Mouse (Mus musculus): ENCODE results near the gene Foxn3.

Gene Foxn3

GRCm38 (mm10) chr12:99466426-99466825, 97.0 kb downstream of the Foxn3 start:
- no peak for DNase-seq (ENCODE audit: low spot score)

GRCm38 (mm10) chr12:99464291-99464690, 99.1 kb downstream of the Foxn3 start:
- no peak for DNase-seq (ENCODE audit: low spot score)

- DNase-seq (ENCODE audit: low spot score): no peak
Observed at GRCm38 (mm10) chr12:99462846-99463245, 100.5 kb downstream of the Foxn3 start.

- no peak for DNase-seq (ENCODE audit: low spot score)
Observed at GRCm38 (mm10) chr12:99462302-99462701, 101.1 kb downstream of the Foxn3 start.

- no peak for DNase-seq (ENCODE audit: low spot score)
Observed at GRCm38 (mm10) chr12:99457521-99458205, 105.7 kb downstream of the Foxn3 start.

GRCm38 (mm10) chr12:99455580-99455979, 107.8 kb downstream of the Foxn3 start:
- DNase-seq (ENCODE audit: low spot score): no peak

GRCm38 (mm10) chr12:99454394-99454793, 109.0 kb downstream of the Foxn3 start:
- DNase-seq (ENCODE audit: low spot score): no peak

GRCm38 (mm10) chr12:99453797-99454196, 109.6 kb downstream of the Foxn3 start:
- no peak for DNase-seq (ENCODE audit: low spot score)

- no peak for DNase-seq (ENCODE audit: low spot score)
Observed at GRCm38 (mm10) chr12:99450076-99450475, 113.3 kb downstream of the Foxn3 start.

- DNase-seq (ENCODE audit: low spot score): no peak
Observed at GRCm38 (mm10) chr12:99447791-99448190, 115.6 kb downstream of the Foxn3 start.

GRCm38 (mm10) chr12:99445018-99445674, 118.2 kb downstream of the Foxn3 start:
- no peak for DNase-seq (ENCODE audit: low spot score)

- no peak for DNase-seq (ENCODE audit: low spot score)
Observed at GRCm38 (mm10) chr12:99442819-99443218, 120.6 kb downstream of the Foxn3 start.

GRCm38 (mm10) chr12:99440953-99441352, 122.4 kb downstream of the Foxn3 start:
- no peak for DNase-seq (ENCODE audit: low spot score)

- no peak for DNase-seq (ENCODE audit: low spot score)
Observed at GRCm38 (mm10) chr12:99440022-99440421, 123.4 kb downstream of the Foxn3 start.

GRCm38 (mm10) chr12:99435189-99435588, 128.2 kb downstream of the Foxn3 start:
- no peak for DNase-seq (ENCODE audit: low spot score)

- DNase-seq (ENCODE audit: low spot score): no peak
Observed at GRCm38 (mm10) chr12:99433402-99433801, 130.0 kb downstream of the Foxn3 start.

- DNase-seq (ENCODE audit: low spot score): no peak
Observed at GRCm38 (mm10) chr12:99431541-99431940, 131.8 kb downstream of the Foxn3 start.

GRCm38 (mm10) chr12:99430992-99431391, 132.4 kb downstream of the Foxn3 start:
- no peak for DNase-seq (ENCODE audit: low spot score)

GRCm38 (mm10) chr12:99429101-99429500, 134.3 kb downstream of the Foxn3 start:
- no peak for DNase-seq (ENCODE audit: low spot score)

GRCm38 (mm10) chr12:99426207-99426916, 137.0 kb downstream of the Foxn3 start:
- no peak for DNase-seq (ENCODE audit: low spot score)

- no peak for DNase-seq (ENCODE audit: low spot score)
Observed at GRCm38 (mm10) chr12:99419396-99419760, 144.0 kb downstream of the Foxn3 start.

- DNase-seq (ENCODE audit: low spot score): no peak
Observed at GRCm38 (mm10) chr12:99418476-99419395, 144.6 kb downstream of the Foxn3 start.

Data from T-cell, adult 2 months (primary cell).